Mouse (Mus musculus) layer of hippocampus, postnatal 14 days (tissue): ENCODE results near the gene Adgb. TPM values are rescaled to one million over a fixed set of nuclear protein-coding genes. Genes with fewer than 3 reads are reported as not detected.

Experiments
- total RNA-seq, 2 experiments: library from RNA; stranded (reverse); gene quantifications; 2 replicates each; pipeline ENCODE4 v1.2.3; 2021

The Adgb gene
- total RNA-seq, 2 experiments from 2014 or later, result 0.57 to 0.94 TPM

Other genes with a start within 250 kb of the Adgb start
- gene Rab32, start 85.9 kb upstream of the Adgb start, total RNA-seq, result 1 to 10 TPM; 1.3 to 2.3 TPM
- not detected for gene Gm10944, start 209.0 kb upstream of the Adgb start, total RNA-seq